Comparison of ENCODE assay signal across 22 mouse cellular contexts in the genomic region with DNA sequence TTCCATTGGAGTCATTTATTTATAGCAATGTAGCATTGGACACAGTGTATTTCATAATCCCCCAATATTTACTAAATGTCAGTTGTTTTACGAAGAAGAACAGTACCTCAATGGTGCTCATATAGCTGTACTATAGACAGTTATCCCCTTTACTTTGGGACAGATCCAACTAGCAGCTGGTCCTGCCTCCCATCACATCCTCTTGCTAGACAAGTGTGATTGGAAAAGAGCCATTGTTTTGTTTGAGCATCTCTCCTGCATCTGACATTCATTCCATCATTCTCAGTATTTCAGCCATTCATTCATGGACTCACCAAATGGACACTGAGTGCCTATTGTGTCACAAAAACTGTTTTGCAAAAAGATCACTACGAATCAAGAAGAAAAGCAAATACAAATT.
DNase-seq lines count a peak whose midpoint lies in the region; ATAC-seq and TF ChIP-seq lines count a peak whose summit lies in the region.
"Had no signal": no experiment of that assay in that cellular context is flagged by ENCODE, and none has a peak within 500 bp of the region (broad histone marks: within the 10 kb centered on the region; RNA-seq: fewer than 3 reads in every experiment).

No protein-coding gene starts in this region.

- no peak for TF ChIP-seq CTCF in brain, embryonic 14.5 days (IDR thresholded peaks at IDR 0.05; ENCODE audit: borderline replicate concordance, extremely low read depth, insufficient read depth, insufficient read length)

- no peak overlapping the region for H3K9ac ChIP-seq in forebrain, embryonic 16.5 days (replicated peaks; ENCODE audit: low read depth, low read length)
- no peak overlapping the region for H3K9ac ChIP-seq in lung, embryonic 15.5 days
- H3K9ac ChIP-seq: heart, embryonic 12.5 days; heart, embryonic 15.5 days; hindbrain, embryonic 13.5 days; intestine, embryonic 15.5 days had no signal

- H3K4me1 ChIP-seq in forebrain, embryonic 16.5 days (replicated peaks; ENCODE audit: control insufficient read depth, insufficient read depth, low read length): peaks cover 2% of the 10 kb centered on the region; the same call in 1 of the 2 replicates
- H3K4me1 ChIP-seq in forebrain, embryonic 10.5 days: no peaks in the 10 kb centered on the region
- H3K4me1 ChIP-seq in lung, embryonic 15.5 days: 0 out of 2 replicates have a peak, but pooled peaks cover 3% of the 10 kb centered on the region
- H3K4me1 ChIP-seq: heart, embryonic 12.5 days; heart, embryonic 15.5 days; hindbrain, embryonic 10.5 days; hindbrain, embryonic 13.5 days; intestine, embryonic 15.5 days had no signal

- H3K27me3 ChIP-seq in forebrain, embryonic 16.5 days (replicated peaks; ENCODE audit: control insufficient read depth, insufficient read depth, low read length): no peaks in the 10 kb centered on the region
- no peaks in the 10 kb centered on the region for H3K27me3 ChIP-seq in forebrain, embryonic 10.5 days (ENCODE audit: poor library complexity, severe bottlenecking)
- no peaks in the 10 kb centered on the region for H3K27me3 ChIP-seq in lung, embryonic 15.5 days
- H3K27me3 ChIP-seq: heart, embryonic 12.5 days; heart, embryonic 15.5 days; hindbrain, embryonic 13.5 days; intestine, embryonic 15.5 days had no signal

- peak; percentile 61 for ATAC-seq in forebrain, embryonic 16.5 days
- peak; percentile 70; the same call in 1 of the 2 replicates for ATAC-seq in lung, embryonic 15.5 days (ENCODE audit: borderline replicate concordance, extremely low read depth, low FRiP score, low TSS enrichment)
- ATAC-seq: CD4-positive, CD25-positive, alpha-beta regulatory T cell, adult 4 months; hindbrain, embryonic 16.5 days; intestine, embryonic 15.5 days had no signal

- H3K4me3 ChIP-seq in forebrain, embryonic 16.5 days (replicated peaks; ENCODE audit: low read length): no peak overlapping the region
- no peak overlapping the region for H3K4me3 ChIP-seq in forebrain, embryonic 10.5 days
- H3K4me3 ChIP-seq in lung, embryonic 15.5 days: no peak overlapping the region
- H3K4me3 ChIP-seq: heart, embryonic 12.5 days; heart, embryonic 15.5 days; hindbrain, embryonic 10.5 days; hindbrain, embryonic 13.5 days; intestine, embryonic 15.5 days had no signal

- H3K27ac ChIP-seq in forebrain, embryonic 16.5 days (ENCODE audit: low read length): no peak overlapping the region
- H3K27ac ChIP-seq in forebrain, embryonic 10.5 days: no peak overlapping the region
- H3K27ac ChIP-seq in lung, embryonic 15.5 days: no peak overlapping the region
- H3K27ac ChIP-seq: heart, embryonic 15.5 days; hindbrain, embryonic 10.5 days; hindbrain, embryonic 13.5 days; intestine, embryonic 15.5 days had no signal

- 51% methylated on average over 2 of the region's 2 CpGs for WGBS in forebrain, embryonic 16.5 days
- WGBS in forebrain, embryonic 10.5 days: 81% methylated on average over 2 of the region's 2 CpGs
- 39% methylated on average over 2 of the region's 2 CpGs for WGBS in lung, embryonic 15.5 days

- TF ChIP-seq POLR2A in brain, embryonic 14.5 days (IDR thresholded peaks at IDR 0.05; ENCODE audit: borderline replicate concordance, extremely low read depth, insufficient read depth, insufficient read length, poor library complexity, severe bottlenecking): no peak

- DNase-seq in forebrain, embryonic 10.5 days (ENCODE audit: extremely low spot score, low spot score): no peak
- no peak for DNase-seq in lung, adult 18-20 months
- peak; percentile 80 for DNase-seq in brain, embryonic 14.5 days (ENCODE audit: low read depth)
- no peak for DNase-seq in testis, postnatal 10 days (ENCODE audit: low spot score)
- DNase-seq: adrenal gland, adult 2 months; adrenal gland, postnatal 14 days; cerebellum, adult 18-20 months; cerebellum, adult 9-10 months; cerebellum, postnatal 14 days; gastrocnemius, postnatal 25 days; heart, adult 18-20 months; heart, postnatal 10 days; heart, postnatal 36 days had no signal

- no peak overlapping the region for H3K4me2 ChIP-seq in forebrain, embryonic 16.5 days (ENCODE audit: low read length)
- H3K4me2 ChIP-seq in lung, embryonic 15.5 days: no peak overlapping the region
- H3K4me2 ChIP-seq: heart, embryonic 12.5 days; heart, embryonic 15.5 days; hindbrain, embryonic 13.5 days; intestine, embryonic 15.5 days had no signal

- H3K9me3 ChIP-seq in forebrain, embryonic 16.5 days (ENCODE audit: control insufficient read depth, low read length): no peaks in the 10 kb centered on the region
- no peaks in the 10 kb centered on the region for H3K9me3 ChIP-seq in forebrain, embryonic 10.5 days
- H3K9me3 ChIP-seq in lung, embryonic 15.5 days: no peaks in the 10 kb centered on the region
- H3K9me3 ChIP-seq: heart, embryonic 12.5 days; heart, embryonic 15.5 days; hindbrain, embryonic 10.5 days; hindbrain, embryonic 13.5 days; intestine, embryonic 15.5 days had no signal

- H3K36me3 ChIP-seq in forebrain, embryonic 16.5 days (ENCODE audit: control insufficient read depth, insufficient read depth): no peaks in the 10 kb centered on the region
- no peaks in the 10 kb centered on the region for H3K36me3 ChIP-seq in forebrain, embryonic 10.5 days (replicated peaks)
- no peaks in the 10 kb centered on the region for H3K36me3 ChIP-seq in lung, embryonic 15.5 days
- H3K36me3 ChIP-seq: heart, embryonic 12.5 days; heart, embryonic 15.5 days; hindbrain, embryonic 10.5 days; hindbrain, embryonic 13.5 days; intestine, embryonic 15.5 days had no signal
